Mouse (Mus musculus): ENCODE data around the gene Zfp473. TPM values are rescaled to one million over a fixed set of nuclear protein-coding genes. Genes with fewer than 3 reads are reported as not detected.
"Not testable (repeated sequence)": the region's sequence is repeated elsewhere in the genome, so short reads cannot be mapped to it uniquely, and the experiment has no call there.

Zfp473 gene
- polyA plus RNA-seq, 1 experiment from 2014 or later, result 3.2 TPM

DNA sequence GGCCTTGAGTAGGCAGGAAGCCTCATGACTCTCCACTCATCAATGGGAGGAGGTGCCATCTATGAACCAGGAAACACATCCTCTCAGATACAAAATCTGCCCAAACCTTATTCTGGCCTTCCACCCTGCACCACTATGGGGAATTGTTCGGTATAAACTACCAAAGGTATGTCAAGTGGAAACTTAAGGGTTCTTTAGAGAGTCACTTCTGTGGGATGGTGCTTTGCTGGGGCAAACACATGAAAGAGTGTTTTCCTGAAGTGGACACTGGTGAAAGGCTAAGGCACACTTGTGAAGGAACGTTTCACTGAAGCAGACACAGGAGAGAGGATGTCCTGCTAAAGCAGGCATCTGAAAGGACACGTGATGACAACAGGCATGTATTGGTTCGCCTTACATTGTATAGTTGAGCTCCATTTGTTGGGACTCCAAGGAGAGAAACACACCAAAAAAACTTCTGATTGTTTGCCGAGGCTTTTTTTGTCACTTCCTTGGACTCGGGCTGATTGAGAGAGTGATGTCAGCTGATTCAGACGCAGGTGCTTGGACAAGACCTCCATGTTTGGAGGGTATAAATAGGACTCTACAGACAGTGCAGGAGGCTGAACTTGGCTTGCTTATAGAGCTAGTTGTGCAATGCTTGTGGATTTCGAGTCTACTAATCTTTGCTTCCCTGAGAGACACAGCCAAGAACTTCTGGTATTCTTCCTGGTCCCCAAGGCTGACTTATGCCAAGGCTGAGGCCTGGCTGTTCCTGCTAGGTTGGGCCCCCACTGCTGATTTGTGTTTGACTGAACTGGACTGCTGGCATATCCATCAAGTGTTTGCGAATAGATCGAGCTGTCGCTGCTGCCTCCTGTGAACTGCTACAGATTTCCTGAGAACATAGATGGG, 22.5 kb downstream of the Zfp473 start:
- H3K4me1 ChIP-seq (ENCODE audit: control insufficient read depth, insufficient read depth, low read length), result no peaks in the 10 kb centered on the region
- no peaks in the 10 kb centered on the region for H3K27me3 ChIP-seq (ENCODE audit: control insufficient read depth, insufficient read depth, low read length)
- no peak overlapping the region for H3K4me2 ChIP-seq (ENCODE audit: low read depth)
- H3K36me3 ChIP-seq (ENCODE audit: control insufficient read depth, insufficient read depth, low read length), result no peaks in the 10 kb centered on the region
- no peak for DNase-seq (ENCODE audit: low spot score)
- no peak overlapping the region for H3K27ac ChIP-seq (ENCODE audit: low read depth, low read length)
- no peak for ATAC-seq (ENCODE audit: insufficient read depth, low FRiP score, low TSS enrichment)
- no peak overlapping the region for H3K9ac ChIP-seq (ENCODE audit: low read length)
- 89% methylated on average over 11 of the region's 11 CpGs for WGBS
- H3K9me3 ChIP-seq (ENCODE audit: control insufficient read depth, low read length), result no peaks in the 10 kb centered on the region
- no peak overlapping the region for H3K4me3 ChIP-seq (ENCODE audit: low read depth, low read length)

- no peaks in the 10 kb centered on the region for H3K9me3 ChIP-seq (ENCODE audit: control insufficient read depth, low read length)
- H3K9ac ChIP-seq (ENCODE audit: low read length), result no peak overlapping the region
- no peak for DNase-seq (ENCODE audit: low spot score)
- no peaks in the 10 kb centered on the region for H3K36me3 ChIP-seq (ENCODE audit: control insufficient read depth, insufficient read depth, low read length)
- no peak for ATAC-seq (ENCODE audit: insufficient read depth, low FRiP score, low TSS enrichment)
- WGBS, result 61% methylated on average over 5 of the region's 5 CpGs
- no peak overlapping the region for H3K4me3 ChIP-seq (ENCODE audit: low read depth, low read length)
- no peaks in the 10 kb centered on the region for H3K27me3 ChIP-seq (ENCODE audit: control insufficient read depth, insufficient read depth, low read length)
- H3K27ac ChIP-seq (ENCODE audit: low read depth, low read length), result no peak overlapping the region
- H3K4me2 ChIP-seq (ENCODE audit: low read depth), result no peak overlapping the region
- no peaks in the 10 kb centered on the region for H3K4me1 ChIP-seq (ENCODE audit: control insufficient read depth, insufficient read depth, low read length)
These were observed 23.7 kb downstream of the Zfp473 start for GRCm38 (mm10) chr7:44727151-44727550.

DNA sequence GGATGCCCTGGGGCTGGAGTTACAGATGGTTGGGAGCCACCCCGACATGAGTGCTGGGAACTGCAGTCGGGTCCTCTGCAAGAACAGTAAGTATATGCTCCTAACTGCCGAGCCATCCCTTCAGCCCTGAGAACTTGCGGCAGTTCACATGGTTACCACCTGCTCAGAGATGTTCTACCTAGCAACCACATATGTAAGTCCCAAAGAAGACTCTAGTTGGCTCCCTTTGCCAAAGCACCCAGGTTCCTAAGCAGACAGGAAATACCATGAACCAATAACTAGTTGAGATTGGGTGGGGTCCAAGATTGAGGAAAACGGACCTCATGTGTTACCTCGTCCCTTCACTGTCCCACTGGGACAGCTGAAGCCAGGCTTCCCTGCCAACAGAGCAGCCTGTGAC, 24.5 kb downstream of the Zfp473 start:
- no peak overlapping the region for H3K4me3 ChIP-seq (ENCODE audit: low read depth, low read length)
- no peak for DNase-seq (ENCODE audit: low spot score)
- H3K4me2 ChIP-seq (ENCODE audit: low read depth), result no peak overlapping the region
- no peak overlapping the region for H3K9ac ChIP-seq (ENCODE audit: low read length)
- 76% methylated on average over 6 of the region's 6 CpGs for WGBS
- no peaks in the 10 kb centered on the region for H3K4me1 ChIP-seq (ENCODE audit: control insufficient read depth, insufficient read depth, low read length)
- no peaks in the 10 kb centered on the region for H3K27me3 ChIP-seq (ENCODE audit: control insufficient read depth, insufficient read depth, low read length)
- H3K36me3 ChIP-seq (ENCODE audit: control insufficient read depth, insufficient read depth, low read length), result no peaks in the 10 kb centered on the region
- no peak for ATAC-seq (ENCODE audit: insufficient read depth, low FRiP score, low TSS enrichment)
- H3K9me3 ChIP-seq (ENCODE audit: control insufficient read depth, low read length), result no peaks in the 10 kb centered on the region
- no peak overlapping the region for H3K27ac ChIP-seq (ENCODE audit: low read depth, low read length)

GRCm38 (mm10) chr7:44724316-44724715, 26.5 kb downstream of the Zfp473 start:
- DNase-seq (ENCODE audit: low spot score), result peak; percentile 31
- Histone ChIP-seq H3K4me1 (ENCODE audit: control insufficient read depth, insufficient read depth, low read length) (no peaks in the 10 kb centered on the region), H3K9ac (ENCODE audit: low read length) (no peak overlapping the region), H3K4me2 (ENCODE audit: low read depth) (no peak overlapping the region), H3K9me3 (ENCODE audit: control insufficient read depth, low read length) (no peaks in the 10 kb centered on the region), H3K27ac (ENCODE audit: low read depth, low read length) (no peak overlapping the region), H3K4me3 (ENCODE audit: low read depth, low read length) (no peak overlapping the region), H3K27me3 (ENCODE audit: control insufficient read depth, insufficient read depth, low read length) (no peaks in the 10 kb centered on the region), H3K36me3 (ENCODE audit: control insufficient read depth, insufficient read depth, low read length) (no peaks in the 10 kb centered on the region)
- no peak for ATAC-seq (ENCODE audit: insufficient read depth, low FRiP score, low TSS enrichment)
- 32% methylated on average over 7 of the region's 7 CpGs for WGBS

GRCm38 (mm10) chr7:44722058-44722457, 28.8 kb downstream of the Zfp473 start:
- ATAC-seq (ENCODE audit: insufficient read depth, low FRiP score, low TSS enrichment), result no peak
- H3K9me3 ChIP-seq (ENCODE audit: control insufficient read depth, low read length), result no peaks in the 10 kb centered on the region
- H3K4me1 ChIP-seq (ENCODE audit: control insufficient read depth, insufficient read depth, low read length), result no peaks in the 10 kb centered on the region
- H3K4me3 ChIP-seq (ENCODE audit: low read depth, low read length), result no peak overlapping the region
- DNase-seq (ENCODE audit: low spot score), result no peak
- H3K36me3 ChIP-seq (ENCODE audit: control insufficient read depth, insufficient read depth, low read length), result no peaks in the 10 kb centered on the region
- H3K27ac ChIP-seq (ENCODE audit: low read depth, low read length), result no peak overlapping the region
- 87% methylated on average over 5 of the region's 5 CpGs for WGBS
- no peak overlapping the region for H3K4me2 ChIP-seq (ENCODE audit: low read depth)
- H3K27me3 ChIP-seq (ENCODE audit: control insufficient read depth, insufficient read depth, low read length), result no peaks in the 10 kb centered on the region
- no peak overlapping the region for H3K9ac ChIP-seq (ENCODE audit: low read length)

DNA sequence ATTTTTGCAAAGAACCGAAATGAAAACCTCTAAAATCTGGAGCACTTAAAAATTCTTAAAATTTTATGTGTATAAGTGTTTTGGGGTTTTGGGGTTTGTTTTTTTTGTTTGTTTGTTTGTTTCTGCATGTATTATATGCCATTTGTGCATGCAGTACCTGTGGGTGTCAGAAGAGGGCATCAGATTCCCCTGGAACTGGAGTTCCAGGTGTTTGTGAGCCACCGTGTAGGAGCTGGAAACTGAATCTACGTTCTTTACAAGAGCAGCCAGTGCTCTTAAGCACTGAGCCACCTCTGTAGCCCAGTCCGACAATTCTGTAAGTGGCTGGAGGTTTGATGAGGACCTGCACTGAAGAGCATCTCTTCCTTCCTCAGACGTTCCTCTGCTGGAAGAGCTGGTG, 41.0 kb downstream of the Zfp473 start:
- 89% methylated on average over 5 of the region's 5 CpGs for WGBS
- ATAC-seq (ENCODE audit: insufficient read depth, low FRiP score, low TSS enrichment) (no peak), DNase-seq (ENCODE audit: low spot score) (no peak)
- H3K36me3 ChIP-seq (ENCODE audit: control insufficient read depth, insufficient read depth, low read length), result no peaks in the 10 kb centered on the region
- H3K9me3 ChIP-seq (ENCODE audit: control insufficient read depth, low read length), result no peaks in the 10 kb centered on the region
- H3K4me3 ChIP-seq (ENCODE audit: low read depth, low read length), result no peak overlapping the region
- H3K27me3 ChIP-seq (ENCODE audit: control insufficient read depth, insufficient read depth, low read length), result no peaks in the 10 kb centered on the region
- no peak overlapping the region for H3K9ac ChIP-seq (ENCODE audit: low read length)
- no peaks in the 10 kb centered on the region for H3K4me1 ChIP-seq (ENCODE audit: control insufficient read depth, insufficient read depth, low read length)
- H3K27ac ChIP-seq (ENCODE audit: low read depth, low read length), result no peak overlapping the region
- H3K4me2 ChIP-seq (ENCODE audit: low read depth), result no peak overlapping the region

GRCm38 (mm10) chr7:44708574-44708973, 42.3 kb downstream of the Zfp473 start, which contains the start of gene Izumo2:
TSS of gene Izumo2 (plus strand) at chr7:44708742.
- Histone ChIP-seq H3K27me3 (ENCODE audit: control insufficient read depth, insufficient read depth, low read length) (no peaks in the 10 kb centered on the region), H3K9me3 (ENCODE audit: control insufficient read depth, low read length) (no peaks in the 10 kb centered on the region), H3K4me1 (ENCODE audit: control insufficient read depth, insufficient read depth, low read length) (no peaks in the 10 kb centered on the region), H3K4me3 (ENCODE audit: low read depth, low read length) (no peak within 1 kb of the TSS), H3K4me2 (ENCODE audit: low read depth) (no peak within 1 kb of the TSS), H3K9ac (ENCODE audit: low read length) (no peak within 1 kb of the TSS), H3K36me3 (ENCODE audit: control insufficient read depth, insufficient read depth, low read length) (no peaks in the 10 kb centered on the region), H3K27ac (ENCODE audit: low read depth, low read length) (no peak within 1 kb of the TSS)
- ATAC-seq (ENCODE audit: insufficient read depth, low FRiP score, low TSS enrichment) (no peak), DNase-seq (ENCODE audit: low spot score) (no peak)
- 68% methylated on average over 14 of the region's 14 CpGs for WGBS

- H3K4me1 ChIP-seq (ENCODE audit: control insufficient read depth, insufficient read depth, low read length); H3K27ac ChIP-seq (ENCODE audit: low read depth, low read length); DNase-seq (ENCODE audit: low spot score); H3K9me3 ChIP-seq (ENCODE audit: control insufficient read depth, low read length); H3K9ac ChIP-seq (ENCODE audit: low read length); H3K27me3 ChIP-seq (ENCODE audit: control insufficient read depth, insufficient read depth, low read length); H3K4me2 ChIP-seq (ENCODE audit: low read depth); H3K4me3 ChIP-seq (ENCODE audit: low read depth, low read length); H3K36me3 ChIP-seq (ENCODE audit: control insufficient read depth, insufficient read depth, low read length); ATAC-seq (ENCODE audit: insufficient read depth, low FRiP score, low TSS enrichment): not testable (repeated sequence)
- 88% methylated on average over 6 of the region's 6 CpGs for WGBS
These were observed 42.8 kb downstream of the Zfp473 start for GRCm38 (mm10) chr7:44708093-44708492.

- Histone ChIP-seq H3K27me3 (ENCODE audit: control insufficient read depth, insufficient read depth, low read length) (no peaks in the 10 kb centered on the region), H3K36me3 (ENCODE audit: control insufficient read depth, insufficient read depth, low read length) (no peaks in the 10 kb centered on the region), H3K27ac (ENCODE audit: low read depth, low read length) (no peak overlapping the region), H3K9me3 (ENCODE audit: control insufficient read depth, low read length) (no peaks in the 10 kb centered on the region), H3K4me3 (ENCODE audit: low read depth, low read length) (no peak overlapping the region), H3K4me2 (ENCODE audit: low read depth) (no peak overlapping the region), H3K9ac (ENCODE audit: low read length) (no peak overlapping the region), H3K4me1 (ENCODE audit: control insufficient read depth, insufficient read depth, low read length) (no peaks in the 10 kb centered on the region)
- DNase-seq (ENCODE audit: low spot score) (no peak), ATAC-seq (ENCODE audit: insufficient read depth, low FRiP score, low TSS enrichment) (no peak)
- WGBS, result 89% methylated on average over 5 of the region's 5 CpGs
These were observed 43.6 kb downstream of the Zfp473 start for GRCm38 (mm10) chr7:44707169-44707675.
